Mouse (Mus musculus): Measurements from ENCODE around the gene D6Ertd527e.

Gene D6Ertd527e

GRCm38 (mm10) chr6:87112125-87112524 lies 7.6 kb downstream of the D6Ertd527e start:
- no peak for DNase-seq

GRCm38 (mm10) chr6:87115981-87116380 lies 11.4 kb downstream of the D6Ertd527e start:
- DNase-seq = no peak

GRCm38 (mm10) chr6:87116596-87116995 lies 12.1 kb downstream of the D6Ertd527e start:
- DNase-seq = no peak

- DNase-seq = no peak
Observed at GRCm38 (mm10) chr6:87119066-87119837, 14.7 kb downstream of the D6Ertd527e start.

- DNase-seq = no peak
Observed at GRCm38 (mm10) chr6:87119975-87120374, 15.4 kb downstream of the D6Ertd527e start.

GRCm38 (mm10) chr6:87120661-87121060 lies 16.1 kb downstream of the D6Ertd527e start:
- DNase-seq = no peak

GRCm38 (mm10) chr6:87121961-87122360 lies 17.4 kb downstream of the D6Ertd527e start:
- DNase-seq = no peak

GRCm38 (mm10) chr6:87123406-87123805 lies 18.9 kb downstream of the D6Ertd527e start:
- no peak for DNase-seq

GRCm38 (mm10) chr6:87123973-87124372 lies 19.4 kb downstream of the D6Ertd527e start:
- DNase-seq = no peak

GRCm38 (mm10) chr6:87127049-87127753 lies 22.7 kb downstream of the D6Ertd527e start:
- DNase-seq = no peak

- DNase-seq = no peak
Observed at GRCm38 (mm10) chr6:87129861-87130260, 25.3 kb downstream of the D6Ertd527e start.

- DNase-seq = no peak
Observed at GRCm38 (mm10) chr6:87130628-87131027, 26.1 kb downstream of the D6Ertd527e start.

GRCm38 (mm10) chr6:87131078-87131477 lies 26.5 kb downstream of the D6Ertd527e start:
- no peak for DNase-seq

- no peak for DNase-seq
Observed at GRCm38 (mm10) chr6:87133520-87133919, 29.0 kb downstream of the D6Ertd527e start.

- no peak for DNase-seq
Observed at GRCm38 (mm10) chr6:87133966-87134546, 29.5 kb downstream of the D6Ertd527e start.

- DNase-seq = no peak
Observed at GRCm38 (mm10) chr6:87138479-87138878, 33.9 kb downstream of the D6Ertd527e start.

- DNase-seq = no peak
Observed at GRCm38 (mm10) chr6:87139796-87140553, 35.4 kb downstream of the D6Ertd527e start.

GRCm38 (mm10) chr6:87142239-87142638 lies 37.7 kb downstream of the D6Ertd527e start:
- no peak for DNase-seq

GRCm38 (mm10) chr6:87143594-87143993 lies 39.0 kb downstream of the D6Ertd527e start:
- no peak for DNase-seq

- no peak for DNase-seq
Observed at GRCm38 (mm10) chr6:87147921-87148320, 43.4 kb downstream of the D6Ertd527e start.

GRCm38 (mm10) chr6:87150471-87150870 lies 45.9 kb downstream of the D6Ertd527e start:
- no peak for DNase-seq

- DNase-seq = no peak
Observed at GRCm38 (mm10) chr6:87151427-87151826, 46.9 kb downstream of the D6Ertd527e start.

All from cerebellum, postnatal 25 days (tissue).